Mouse (Mus musculus): ENCODE measurements at regions not wholly inside any gene's neighbourhood (a gene's known extent, or its start where the extent isn't known, plus 50 kb on each side); places are given as distances from the start of the nearest gene placed in this dataset.

- Histone ChIP-seq H3K36me3 (ENCODE audit: control insufficient read depth, insufficient read depth, low read length) (no peaks in the 10 kb centered on the region), H3K27ac (ENCODE audit: insufficient read depth, low read depth, low read length) (no peak overlapping the region), H3K4me3 (ENCODE audit: insufficient read depth, low read depth, low read length) (no peak overlapping the region), H3K27me3 (replicated peaks; ENCODE audit: control insufficient read depth, insufficient read depth, low read length) (no peaks in the 10 kb centered on the region), H3K4me1 (ENCODE audit: control insufficient read depth, insufficient read depth, low read length) (no peaks in the 10 kb centered on the region)
- DNase-seq, result peak; percentile 2
- TF ChIP-seq CTCF (conservative IDR thresholded peaks at IDR 0.05; ENCODE audit: insufficient read depth, insufficient read length, low read depth, low read length) (peak; percentile 8; the same call in 1 of the 2 replicates), POLR2A (IDR thresholded peaks at IDR 0.05; ENCODE audit: low read depth, low read length) (no peak)
- 45% methylated on average over 2 of the region's 2 CpGs for WGBS
Observed at GRCm38 (mm10) chrX:58620403-58620802, 288.8 kb upstream of the 4930550L24Rik start.

Data from kidney, adult 2 months (tissue).